Mouse (Mus musculus) megakaryocyte, embryonic 14.5 days (primary cell): ENCODE measurements around the gene Stk35.

Experiments used
- FLI1 ChIP-seq: IDR thresholded peaks from 2 replicates; pipeline ENCODE4 v1.6.1; 2012; ENCODE audit warnings: low read length, inconsistent platforms, mixed read lengths
- GATA1 ChIP-seq: IDR thresholded peaks from 3 replicates; pipeline ENCODE4 v1.6.1; 2012; ENCODE audit warnings: mixed read lengths, low read length, inconsistent platforms, borderline replicate concordance

DNA sequence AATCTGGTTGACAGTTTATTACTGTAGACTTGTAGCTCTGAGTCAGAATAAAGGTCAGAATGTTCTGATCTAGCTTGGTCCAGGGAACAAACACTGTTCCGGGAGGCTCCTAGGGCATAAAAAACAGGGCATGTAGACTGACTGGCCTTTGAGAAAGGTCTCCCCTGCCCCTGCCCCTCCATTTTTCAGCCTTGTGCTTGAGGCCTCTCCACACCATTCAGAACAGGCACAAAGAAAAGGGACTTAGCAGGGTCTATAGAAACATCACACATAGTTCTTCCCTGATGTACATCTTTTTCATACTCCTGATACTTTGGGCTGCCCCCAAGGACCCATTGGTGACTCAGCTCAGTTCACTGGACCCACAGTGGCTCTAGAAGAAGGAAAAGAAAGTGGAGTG, 18.3 kb upstream of the Stk35 start:
- no peak for TF ChIP-seq GATA1
- TF ChIP-seq FLI1: no peak
